Mouse (Mus musculus) left cerebral cortex, adult 2 months (tissue): ENCODE data around the gene P2rx4. TPM values are rescaled to one million over a fixed set of nuclear protein-coding genes. Genes with fewer than 3 reads are reported as not detected.

Source experiments
- DNase-seq, 2 experiments: peaks; one replicate each; pipeline ENCODE4 v3.0.0; 2021 to 2022; ENCODE audit warnings: low spot score in 2 of 2, mixed read lengths in 1 of 2; ENCODE audit errors: extremely low spot score in 1 of 2
- H3K27ac ChIP-seq: fragments of 200-600 bp; 2 replicates; pipeline ENCODE4 v1.8.1; 2022
- H3K4me3 ChIP-seq: fragments of 200-600 bp; 2 replicates; pipeline ENCODE4 v1.8.1; 2022
- CTCF ChIP-seq: fragments of 200-600 bp; IDR thresholded peaks from 2 replicates; pipeline ENCODE4 v1.8.1; 2022; ENCODE audit warnings: antibody characterized with exemption, mild to moderate bottlenecking, moderate library complexity
- intact Hi-C: fragments of 180-260 bp; cut with DNase I; formaldehyde crosslinking; loops from one replicate; pipeline ENCODE4 v1.15.1; 2025
- microRNA-seq, 2 experiments: library from miRNA; unstranded; fragments of <30 nt; microRNA quantifications; one replicate each; pipeline ENCODE4 v1.2.0; 2021
- total RNA-seq, 2 experiments: library from RNA; stranded (reverse); gene quantifications; 2 replicates each; pipeline ENCODE4 v1.2.3; 2021

Gene P2rx4
- total RNA-seq, 2 experiments from 2014 or later: 19.3 to 20.1 TPM

DNA sequence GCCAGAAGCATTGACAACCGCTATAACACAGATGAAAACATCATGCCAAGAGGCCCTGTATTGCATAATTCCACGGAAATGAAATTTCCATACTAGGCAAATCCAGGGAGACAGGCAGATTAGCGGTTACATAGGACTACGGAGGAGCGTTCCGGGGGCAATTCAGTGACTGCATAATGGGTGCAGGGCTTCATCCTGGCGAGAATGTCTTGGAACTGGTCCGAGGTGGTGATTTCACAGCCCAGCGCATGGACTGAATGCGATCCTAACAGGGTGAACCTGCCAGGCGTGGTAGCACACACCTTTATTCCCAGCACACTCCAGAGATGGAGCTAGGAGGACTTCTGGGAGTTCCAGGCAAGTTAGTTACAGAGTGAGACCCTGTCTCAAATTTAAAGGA is 59.9 kb downstream of the P2rx4 start:
- DNase-seq: no peak
- TF ChIP-seq CTCF: no peak
- intact Hi-C loops: no loop called here
- no peak overlapping the region for H3K4me3 ChIP-seq
- no peak overlapping the region for H3K27ac ChIP-seq

- Histone ChIP-seq H3K27ac (no peak overlapping the region), H3K4me3 (no peak overlapping the region)
- no peak for DNase-seq
- intact Hi-C loops: no loop called here
- TF ChIP-seq CTCF: no peak
Measured at GRCm38 (mm10) chr5:122769101-122769568, 61.8 kb downstream of the P2rx4 start.

GRCm38 (mm10) chr5:122770304-122770703 is 63.0 kb downstream of the P2rx4 start:
- intact Hi-C loops: no loop called here
- Histone ChIP-seq H3K27ac (peak overlapping the region; percentile 68), H3K4me3 (no peak overlapping the region)

GRCm38 (mm10) chr5:122770806-122771261 is 63.5 kb downstream of the P2rx4 start:
- no peak for DNase-seq
- H3K27ac ChIP-seq: peak overlapping the region; percentile 68
- no peak overlapping the region for H3K4me3 ChIP-seq
- TF ChIP-seq CTCF: no peak
- intact Hi-C loops: no loop called here

More at GRCm38 (mm10) chr5:122770304-122770703, 63.0 kb downstream of the P2rx4 start:
- DNase-seq: no peak
- no peak for TF ChIP-seq CTCF

DNA sequence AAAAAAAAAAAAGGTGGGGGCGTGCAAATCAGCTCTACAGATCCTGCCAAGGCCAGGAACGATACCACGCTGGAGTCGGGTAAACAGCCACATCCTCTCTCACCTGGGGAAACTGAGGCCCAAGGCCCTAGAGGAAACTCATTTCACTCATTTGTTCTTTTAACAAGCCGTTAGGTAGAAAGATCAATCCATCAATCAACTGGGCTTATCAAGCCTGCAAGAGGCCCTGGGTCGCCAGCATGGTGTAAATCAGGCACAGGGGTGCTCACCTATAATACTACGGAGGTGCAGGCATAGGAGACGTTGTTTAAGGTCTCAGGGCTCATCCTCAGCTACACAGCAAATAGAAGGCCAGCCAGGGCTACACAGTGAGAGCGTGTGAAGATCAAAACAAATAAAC is 64.1 kb downstream of the P2rx4 start:
- intact Hi-C loops: no loop called here
- no peak for TF ChIP-seq CTCF
- no peak overlapping the region for H3K4me3 ChIP-seq
- no peak overlapping the region for H3K27ac ChIP-seq
- no peak for DNase-seq

DNA sequence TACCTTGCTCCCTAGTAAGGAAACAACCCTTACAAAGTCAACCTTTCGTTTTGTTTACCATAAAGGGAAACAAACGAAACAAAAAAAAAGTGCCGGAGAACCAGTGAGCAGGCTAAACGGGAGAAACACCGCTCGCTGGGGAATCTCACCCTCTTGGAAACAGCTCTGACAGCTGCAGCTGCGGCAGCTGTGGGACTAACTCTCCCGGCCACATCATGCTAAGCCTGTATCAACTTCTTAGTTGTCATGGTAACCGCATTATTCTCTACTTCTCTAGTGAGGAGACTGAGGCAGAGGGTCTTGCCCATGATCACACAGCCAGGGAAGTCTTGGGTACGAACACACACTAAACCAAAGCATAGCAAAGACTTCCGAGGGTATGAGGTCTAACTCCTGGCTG is 66.4 kb downstream of the P2rx4 start:
- Histone ChIP-seq H3K27ac (no peak overlapping the region; the same call in 1 of the 2 replicates), H3K4me3 (no peak overlapping the region)
- intact Hi-C loops: no loop called here
- no peak for DNase-seq
- no peak for TF ChIP-seq CTCF

GRCm38 (mm10) chr5:122774743-122775611 is 67.6 kb downstream of the P2rx4 start:
- no peak for TF ChIP-seq CTCF
- Histone ChIP-seq H3K4me3 (peak overlapping the region; percentile 38), H3K27ac (peak overlapping the region; percentile 88)
- intact Hi-C loops: loop anchor here (5.0 kb wide), 2 partner anchors 123 to 273 kb away; partner anchors contain the start of gene Atp2a2
- DNase-seq: peak; percentile 39 to 58

DNA sequence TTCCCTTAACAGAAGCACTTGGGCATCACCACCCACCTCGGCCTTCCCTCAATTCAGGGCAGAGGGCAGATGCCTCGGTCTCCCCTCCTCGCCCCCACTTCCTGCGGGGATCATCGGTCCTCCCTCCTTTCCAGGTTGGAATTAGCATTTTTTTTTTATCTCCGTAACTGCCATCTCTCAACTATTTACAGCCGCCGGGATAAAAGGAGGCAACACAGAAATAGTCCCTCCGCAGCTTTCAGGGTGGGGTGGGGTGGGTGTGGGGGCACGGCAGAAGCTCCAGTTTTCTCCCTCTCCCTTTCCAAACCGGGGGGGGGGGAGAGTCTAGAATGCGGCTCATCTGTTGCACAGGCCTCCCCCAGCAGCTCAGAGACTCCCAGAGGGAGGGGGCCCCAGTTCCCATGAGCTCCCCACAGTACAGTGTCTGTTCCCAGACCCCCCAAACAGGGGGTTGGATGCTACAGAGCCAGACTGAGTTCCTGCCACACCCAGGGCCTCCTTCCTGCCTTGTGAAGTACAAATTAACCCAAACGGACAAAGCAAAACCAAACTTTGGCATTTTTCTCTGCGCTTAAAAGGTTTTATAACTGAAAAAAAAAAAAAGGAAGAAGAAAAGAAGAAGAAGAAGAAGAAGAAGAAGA is 68.4 kb downstream of the P2rx4 start:
- Histone ChIP-seq H3K4me3 (peak overlapping the region; percentile 38), H3K27ac (peak overlapping the region; percentile 88)
- no peak for DNase-seq
- TF ChIP-seq CTCF: no peak
- intact Hi-C loops: loop anchor here (5.0 kb wide), 2 partner anchors 123 to 273 kb away; partner anchors contain the start of gene Atp2a2

DNA sequence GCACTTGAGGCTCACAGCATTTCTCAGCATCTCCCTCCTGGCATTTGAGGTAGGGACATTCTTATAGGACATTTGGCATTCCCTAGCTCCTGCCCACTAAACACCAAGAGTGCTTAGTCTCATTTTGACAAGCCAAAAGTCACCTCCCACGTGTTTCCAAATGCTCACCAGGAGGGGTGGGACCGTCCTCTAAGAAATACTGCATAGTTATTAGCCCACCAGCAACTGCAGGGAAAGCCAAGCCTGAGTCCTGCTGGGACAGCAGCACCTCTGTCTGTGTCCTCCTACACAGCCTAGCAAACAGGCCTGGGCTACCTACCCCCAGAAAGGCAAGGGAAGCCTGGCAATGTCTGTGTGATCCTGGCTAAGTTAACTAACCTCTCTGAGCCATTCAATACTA is 70.0 kb downstream of the P2rx4 start:
- Histone ChIP-seq H3K4me3 (0 out of 2 replicates have a peak overlapping the region, but pooled peaks have one; percentile 91), H3K27ac (peak overlapping the region; percentile 92)
- no peak for TF ChIP-seq CTCF
- DNase-seq: no peak
- intact Hi-C loops: loop anchor here (5.0 kb wide), 2 partner anchors 125 to 275 kb away; partner anchors contain the start of gene Atp2a2

DNA sequence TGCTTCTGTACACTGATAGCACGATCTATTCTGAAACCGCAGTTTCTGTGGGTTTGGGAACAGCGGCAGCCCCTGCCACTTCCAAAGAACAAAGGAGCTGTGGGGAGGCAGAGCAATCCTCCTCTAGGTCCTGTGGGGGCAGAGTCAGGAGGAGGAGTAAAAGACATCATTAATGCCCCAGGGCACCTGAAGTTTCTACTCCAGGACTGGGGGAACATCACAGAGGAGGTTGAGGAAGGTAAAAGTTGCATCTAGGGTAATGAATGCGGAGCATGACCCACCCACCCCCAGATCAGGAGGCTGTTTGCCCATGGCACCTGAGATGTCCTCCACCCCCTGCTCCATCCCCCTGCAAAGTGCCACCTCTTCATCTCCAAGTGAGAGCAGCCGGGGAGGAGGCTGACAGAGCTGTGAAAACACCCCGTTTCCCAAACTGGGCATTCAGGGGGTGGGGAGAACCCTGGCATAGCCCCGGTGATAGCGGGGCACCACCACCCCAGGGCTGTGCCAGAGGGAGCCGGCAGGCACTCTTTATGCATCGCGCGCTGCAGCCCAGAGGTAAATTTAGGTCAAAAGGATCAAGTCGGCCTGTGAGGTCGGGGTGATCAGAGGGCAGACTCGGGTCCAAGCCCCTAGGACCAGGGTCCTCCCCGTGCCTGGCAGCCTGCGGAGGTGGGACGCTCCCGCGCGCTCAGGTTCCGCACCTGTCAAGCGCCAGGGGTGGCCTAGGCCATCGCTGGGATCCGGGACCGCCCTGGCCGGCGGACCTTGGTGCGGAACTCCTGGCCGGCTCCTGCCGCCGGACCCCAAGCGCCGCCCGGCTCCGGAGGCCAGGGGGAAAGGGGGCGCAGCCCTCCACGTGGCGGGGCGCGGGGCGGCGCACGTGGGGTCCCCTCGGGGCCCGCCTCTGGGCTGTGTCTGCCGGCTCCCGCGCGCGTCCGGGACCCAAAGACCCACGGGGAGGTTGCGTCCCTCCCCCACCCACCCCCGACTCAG is 71.2 kb downstream of the P2rx4 start:
- peak; percentile 34 to 55 for DNase-seq
- TF ChIP-seq CTCF: no peak
- intact Hi-C loops: loop anchor here (5.0 kb wide), 2 partner anchors 126 to 276 kb away; partner anchors contain the start of gene Atp2a2
- Histone ChIP-seq H3K27ac (peak overlapping the region; percentile 92), H3K4me3 (peak overlapping the region; percentile 91)

Small RNAs within 50 kb of the gene (microRNA-seq; reads per million reads assigned to microRNA genes)
- 0.73 to 1.9 reads per million in 2 experiments for gene Mir8115

Other genes starting within 250 kb of the P2rx4 start
- gene Atp2a2, start 205.3 kb upstream of the P2rx4 start, total RNA-seq: 100 to 1,000 TPM; 670 to 735 TPM
- 10 to 100 TPM; 46.4 to 49.2 TPM for gene Ift81, start 93.0 kb upstream of the P2rx4 start, total RNA-seq
- gene P2rx7, start 63.6 kb upstream of the P2rx4 start, total RNA-seq: 1 to 10 TPM; 6.2 to 7.7 TPM
- 100 to 1,000 TPM; 238 to 248 TPM for gene Camkk2, start 71.9 kb downstream of the P2rx4 start, total RNA-seq
- 100 to 1,000 TPM; 222 to 229 TPM for gene Anapc5, start 113.8 kb downstream of the P2rx4 start, total RNA-seq
- gene Rnf34, start 142.5 kb downstream of the P2rx4 start, total RNA-seq: 10 to 100 TPM; 51.5 to 56.3 TPM